Mouse (Mus musculus) hindbrain, embryonic 16.5 days (tissue): Measurements from ENCODE around the gene Tead3. TPM values are rescaled to one million over a fixed set of nuclear protein-coding genes. Genes with fewer than 3 reads are reported as not detected.

Experiments
- ATAC-seq: fragments of 200-750 bp; cut with Nextera tagmentation; 2 replicates; pipeline ENCODE4 v1.8.0; 2017; ENCODE audit warnings: moderate TSS enrichment, moderate library complexity
- H3K27ac ChIP-seq: fragments of 300-500 bp; sonication (generic); 2 replicates; pipeline ENCODE4 v1.5.1; 2014; ENCODE audit warnings: low read depth, mild to moderate bottlenecking, control low read depth, low read length, moderate library complexity
- H3K27me3 ChIP-seq: fragments of 300-500 bp; sonication (generic); replicated peaks from 2 replicates; pipeline ENCODE4 v1.6.1; 2014; ENCODE audit warnings: low read length; ENCODE audit not compliant: control insufficient read depth, insufficient read depth
- H3K36me3 ChIP-seq: fragments of 300-500 bp; sonication (generic); 2 replicates; pipeline ENCODE4 v1.6.1; 2014; ENCODE audit warnings: mild to moderate bottlenecking, low read length, moderate library complexity, mixed read lengths; ENCODE audit not compliant: control insufficient read depth, insufficient read depth
- H3K4me1 ChIP-seq: fragments of 300-500 bp; sonication (generic); 2 replicates; pipeline ENCODE4 v1.6.1; 2014; ENCODE audit warnings: low read depth, low read length; ENCODE audit not compliant: control insufficient read depth, insufficient read depth
- H3K4me2 ChIP-seq: fragments of 300-500 bp; sonication (generic); 2 replicates; pipeline ENCODE4 v1.6.1; 2014; ENCODE audit warnings: mild to moderate bottlenecking, low read length, control low read depth, moderate library complexity
- H3K4me3 ChIP-seq: fragments of 300-500 bp; sonication (generic); 2 replicates; pipeline ENCODE4 v1.5.1; 2014; ENCODE audit warnings: mild to moderate bottlenecking, low read length, control low read depth, moderate library complexity
- H3K9ac ChIP-seq: fragments of 300-500 bp; sonication (generic); 2 replicates; pipeline ENCODE4 v1.6.1; 2014; ENCODE audit warnings: low read depth, mild to moderate bottlenecking, control low read depth, low read length, moderate library complexity
- H3K9me3 ChIP-seq: fragments of 300-500 bp; sonication (generic); 2 replicates; pipeline ENCODE4 v1.6.1; 2014; ENCODE audit warnings: mild to moderate bottlenecking, low read length, moderate library complexity; ENCODE audit not compliant: control insufficient read depth
- WGBS: fragments of 180-500 bp; shearing (Covaris S2); extraction: QIAGEN DNeasy Blood & Tissue Kit; methylation state at CpG from one replicate; pipeline ENCODE4 v1.1.7; 2014; 5-methylcytosine and 5-hydroxymethylcytosine counted together
- polyA plus RNA-seq: library from polyadenylated mRNA; unstranded; fragments of >200 nt; fragmentation: Nextera tagmentation; extraction: Ambion mirVana; gene quantifications from 2 replicates; pipeline ENCODE4 v1.2.1, GENCODE M21; 2015

Gene Tead3
- polyA plus RNA-seq, 1 experiment from 2014 or later, result 1.4 TPM

DNA sequence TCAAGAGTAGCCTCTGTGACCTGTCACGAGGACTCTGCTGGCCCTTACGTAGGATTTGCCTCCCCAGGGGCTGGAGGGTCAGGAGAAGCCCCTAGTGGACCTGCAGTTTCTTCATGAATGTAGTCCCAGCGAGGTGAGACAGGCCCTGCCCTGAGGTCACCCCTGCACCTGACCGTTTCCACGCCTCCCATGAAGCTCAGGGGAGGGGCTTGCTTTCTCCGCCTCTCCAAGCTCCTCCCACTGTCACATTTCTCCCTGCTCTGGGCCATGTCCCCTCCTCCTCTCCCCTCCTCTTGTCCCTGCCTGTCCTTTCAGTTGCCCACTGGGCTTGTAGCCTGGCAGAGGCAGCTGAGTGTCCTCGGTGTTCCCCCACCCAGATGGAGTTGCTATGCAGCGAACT lies 33.5 kb downstream of the Tead3 start:
- H3K36me3 ChIP-seq, result peaks cover 11% of the 10 kb centered on the region
- H3K9ac ChIP-seq, result no peak overlapping the region
- 51% methylated on average over 8 of the region's 8 CpGs for WGBS
- peaks cover 15% of the 10 kb centered on the region for H3K4me1 ChIP-seq
- no peaks in the 10 kb centered on the region for H3K9me3 ChIP-seq
- no peak overlapping the region for H3K27ac ChIP-seq
- no peak overlapping the region for H3K4me3 ChIP-seq
- no peak for ATAC-seq
- no peaks in the 10 kb centered on the region for H3K27me3 ChIP-seq
- no peak overlapping the region for H3K4me2 ChIP-seq

DNA sequence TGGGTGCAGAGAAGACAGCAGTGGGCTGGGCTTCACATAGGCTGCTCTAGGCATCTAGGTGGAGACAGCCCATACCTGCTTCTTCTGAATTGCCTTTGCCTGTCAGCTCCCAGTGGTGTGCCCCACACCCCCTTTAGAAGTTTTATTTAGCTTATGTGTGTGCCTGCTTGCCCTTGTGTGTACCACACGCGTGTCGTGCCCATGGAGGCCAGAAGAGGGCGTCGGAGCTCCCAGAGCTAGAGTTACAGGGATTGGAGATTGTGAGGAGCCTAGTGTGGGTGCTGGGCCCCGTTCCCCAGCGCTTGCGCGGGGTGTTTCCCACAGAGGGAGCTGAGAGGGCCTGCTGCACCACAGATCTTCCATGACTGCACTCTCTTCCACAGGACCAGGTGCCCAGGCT lies 34.1 kb downstream of the Tead3 start:
- H3K27me3 ChIP-seq, result no peaks in the 10 kb centered on the region
- H3K9me3 ChIP-seq, result no peaks in the 10 kb centered on the region
- no peak overlapping the region for H3K27ac ChIP-seq
- no peak for ATAC-seq
- 94% methylated on average over 9 of the region's 9 CpGs for WGBS
- H3K4me1 ChIP-seq, result peaks cover 15% of the 10 kb centered on the region
- H3K4me3 ChIP-seq, result no peak overlapping the region
- H3K9ac ChIP-seq, result no peak overlapping the region
- peaks cover 11% of the 10 kb centered on the region for H3K36me3 ChIP-seq
- no peak overlapping the region for H3K4me2 ChIP-seq

DNA sequence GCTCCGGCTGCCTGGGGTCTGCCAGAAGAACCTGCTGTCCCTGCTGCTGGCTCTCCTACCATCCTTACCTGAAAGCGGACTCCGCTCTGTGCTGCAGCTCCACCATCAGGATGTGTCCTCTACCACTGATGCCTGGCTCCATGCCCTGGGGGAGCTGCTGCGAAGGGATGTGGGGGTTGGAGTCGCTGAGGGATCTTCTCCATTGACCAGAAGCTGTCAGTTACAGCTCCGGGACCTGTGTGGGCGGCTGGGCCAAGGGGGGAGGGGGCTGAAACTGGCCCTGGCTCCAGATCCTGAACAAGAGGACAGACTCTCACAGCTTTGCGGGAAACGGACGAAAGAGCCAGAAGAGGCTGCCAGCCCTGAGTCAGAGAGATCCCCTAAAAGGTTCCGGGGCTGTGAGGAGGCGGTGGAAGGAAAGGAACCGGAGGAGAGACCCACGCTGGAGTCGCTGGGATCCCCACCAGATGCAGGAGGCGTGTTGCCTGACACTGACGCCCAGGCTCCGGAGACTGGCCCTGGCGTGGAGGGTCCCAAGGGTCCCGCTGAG lies 34.9 kb downstream of the Tead3 start:
- Histone ChIP-seq H3K4me3 (no peak overlapping the region), H3K36me3 (peaks cover 11% of the 10 kb centered on the region), H3K27ac (no peak overlapping the region), H3K4me2 (peak overlapping the region; percentile 5), H3K4me1 (peaks cover 15% of the 10 kb centered on the region), H3K27me3 (no peaks in the 10 kb centered on the region), H3K9me3 (no peaks in the 10 kb centered on the region), H3K9ac (no peak overlapping the region; the same call in 1 of the 2 replicates)
- WGBS, result 76% methylated on average over 20 of the region's 20 CpGs
- no peak for ATAC-seq

DNA sequence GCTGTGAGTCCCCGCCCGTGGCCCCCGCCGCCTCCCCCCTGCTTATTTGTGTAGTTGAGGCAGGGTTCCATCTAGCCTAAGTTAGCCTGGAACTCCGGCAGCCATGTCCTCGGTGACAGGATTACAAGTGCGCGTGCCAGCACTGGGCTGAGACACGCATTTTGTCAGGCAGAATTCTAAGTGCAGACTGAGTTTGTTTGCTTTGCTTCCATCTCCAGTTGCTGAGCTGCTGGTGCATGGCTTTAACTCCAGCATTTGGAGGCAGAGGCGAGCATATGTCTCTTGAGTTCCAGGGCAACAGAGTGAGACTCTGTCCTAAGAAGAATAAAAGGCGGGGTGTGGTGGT lies 36.8 kb downstream of the Tead3 start:
- H3K9ac ChIP-seq, result peak overlapping the region; percentile 80
- peaks cover 15% of the 10 kb centered on the region for H3K4me1 ChIP-seq
- H3K4me2 ChIP-seq, result peak overlapping the region; percentile 84
- H3K36me3 ChIP-seq, result peaks cover 11% of the 10 kb centered on the region
- H3K9me3 ChIP-seq, result no peaks in the 10 kb centered on the region
- ATAC-seq, result peak; percentile 1
- H3K27ac ChIP-seq, result peak overlapping the region; percentile 88
- WGBS, result 4% methylated on average over 10 of the region's 11 CpGs
- H3K4me3 ChIP-seq, result peak overlapping the region; percentile 60
- H3K27me3 ChIP-seq, result no peaks in the 10 kb centered on the region

DNA sequence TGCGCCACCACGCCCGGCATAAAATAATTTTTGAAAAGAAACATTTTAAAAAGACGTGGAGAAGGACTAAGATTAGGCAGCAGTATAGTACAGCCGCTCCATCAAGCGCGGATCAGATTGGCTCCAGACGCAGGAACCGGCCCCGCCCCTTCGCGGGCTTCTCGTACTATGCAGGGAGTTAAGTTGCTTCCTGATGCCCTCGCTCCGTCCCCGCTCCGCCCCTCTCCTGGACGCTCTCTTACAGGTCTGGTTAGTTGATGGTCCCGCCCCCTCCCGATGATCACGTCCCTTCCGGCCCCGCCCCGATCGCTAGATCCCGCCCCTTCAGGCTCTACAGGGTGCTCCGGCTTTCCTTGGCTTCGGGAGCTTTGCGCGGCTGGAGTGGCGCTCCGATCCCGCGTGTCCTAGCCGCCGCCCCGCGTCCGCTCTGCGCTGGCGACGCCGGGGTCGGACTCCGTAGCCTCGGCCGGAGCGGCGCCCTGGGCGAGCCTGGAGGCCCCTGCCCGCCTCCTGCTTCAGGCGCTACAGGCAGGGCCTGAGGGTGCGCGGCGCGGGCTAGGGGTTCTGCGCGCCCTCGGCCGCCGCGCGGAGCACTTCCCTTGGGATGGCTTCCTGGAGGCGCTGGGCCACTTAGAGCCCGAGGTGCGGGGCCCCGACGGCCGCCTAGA lies 37.3 kb downstream of the Tead3 start, which contains the start of gene Fance:
TSS of gene Fance (plus strand) at position 308 of the 668 bp plus-strand sequence.
- Histone ChIP-seq H3K4me3 (peak within 1 kb of the TSS; percentile 60), H3K27ac (peak within 1 kb of the TSS; percentile 88), H3K4me2 (peak within 1 kb of the TSS; percentile 84), H3K4me1 (peaks cover 15% of the 10 kb centered on the region), H3K9me3 (no peaks in the 10 kb centered on the region), H3K27me3 (no peaks in the 10 kb centered on the region), H3K36me3 (peaks cover 10% of the 10 kb centered on the region), H3K9ac (peak within 1 kb of the TSS; percentile 80)
- ATAC-seq, result peak; percentile 98
- WGBS, result under 1% methylated on average over 67 of the region's 69 CpGs

DNA sequence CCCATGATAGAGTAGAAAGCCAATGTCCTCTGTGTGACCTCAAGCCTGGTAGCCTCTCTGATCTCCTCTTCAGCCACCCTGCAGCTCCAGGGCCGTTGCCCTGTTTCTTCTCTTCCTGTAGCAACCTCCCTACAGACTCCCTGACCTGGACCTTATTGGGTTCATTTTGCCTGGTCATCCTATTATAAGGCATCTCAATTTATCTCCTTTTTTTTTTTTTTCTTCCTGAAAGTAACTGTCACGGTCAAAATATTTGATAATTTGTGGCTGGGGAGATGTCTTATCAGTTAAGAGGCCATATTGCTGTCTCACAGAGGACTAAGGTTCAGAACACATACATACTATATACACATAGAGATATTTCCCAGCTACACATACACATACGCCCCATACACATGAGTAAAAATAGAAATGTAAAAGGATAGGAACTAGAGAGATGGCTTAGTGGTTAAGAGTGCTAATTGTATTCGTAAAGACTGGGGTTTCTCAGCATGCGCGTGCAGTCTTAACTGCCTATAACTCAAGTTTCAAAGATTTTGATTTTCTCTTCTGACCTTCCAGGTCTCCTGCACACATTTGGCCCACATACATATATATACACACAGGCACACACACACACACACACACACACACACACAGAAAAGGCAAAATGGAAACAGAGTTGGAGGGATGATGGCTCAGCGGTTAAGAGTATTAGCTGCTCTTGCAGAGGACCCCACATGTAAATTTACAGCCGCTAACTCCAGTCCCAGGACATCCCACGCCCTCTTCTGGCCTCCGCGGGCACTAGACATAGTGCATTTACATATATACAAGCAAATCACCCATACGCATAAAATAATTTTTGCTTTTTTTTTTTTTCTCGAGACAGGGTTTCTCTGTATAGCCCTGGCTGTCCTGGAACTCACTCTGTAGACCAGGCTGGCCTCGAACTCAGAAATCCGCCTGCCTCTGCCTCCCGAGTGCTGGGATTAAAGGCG lies 38.1 kb downstream of the Tead3 start:
- 26% methylated on average over 17 of the region's 17 CpGs for WGBS
- Histone ChIP-seq H3K27ac (0 out of 2 replicates have a peak overlapping the region, but pooled peaks have one; percentile 23), H3K27me3 (no peaks in the 10 kb centered on the region), H3K9ac (peak overlapping the region; percentile 37; the same call in 1 of the 2 replicates), H3K4me2 (peak overlapping the region; percentile 53), H3K4me1 (peaks cover 15% of the 10 kb centered on the region), H3K9me3 (no peaks in the 10 kb centered on the region), H3K4me3 (peak overlapping the region; percentile 60), H3K36me3 (peaks cover 9% of the 10 kb centered on the region)
- peak; percentile 30 for ATAC-seq

DNA sequence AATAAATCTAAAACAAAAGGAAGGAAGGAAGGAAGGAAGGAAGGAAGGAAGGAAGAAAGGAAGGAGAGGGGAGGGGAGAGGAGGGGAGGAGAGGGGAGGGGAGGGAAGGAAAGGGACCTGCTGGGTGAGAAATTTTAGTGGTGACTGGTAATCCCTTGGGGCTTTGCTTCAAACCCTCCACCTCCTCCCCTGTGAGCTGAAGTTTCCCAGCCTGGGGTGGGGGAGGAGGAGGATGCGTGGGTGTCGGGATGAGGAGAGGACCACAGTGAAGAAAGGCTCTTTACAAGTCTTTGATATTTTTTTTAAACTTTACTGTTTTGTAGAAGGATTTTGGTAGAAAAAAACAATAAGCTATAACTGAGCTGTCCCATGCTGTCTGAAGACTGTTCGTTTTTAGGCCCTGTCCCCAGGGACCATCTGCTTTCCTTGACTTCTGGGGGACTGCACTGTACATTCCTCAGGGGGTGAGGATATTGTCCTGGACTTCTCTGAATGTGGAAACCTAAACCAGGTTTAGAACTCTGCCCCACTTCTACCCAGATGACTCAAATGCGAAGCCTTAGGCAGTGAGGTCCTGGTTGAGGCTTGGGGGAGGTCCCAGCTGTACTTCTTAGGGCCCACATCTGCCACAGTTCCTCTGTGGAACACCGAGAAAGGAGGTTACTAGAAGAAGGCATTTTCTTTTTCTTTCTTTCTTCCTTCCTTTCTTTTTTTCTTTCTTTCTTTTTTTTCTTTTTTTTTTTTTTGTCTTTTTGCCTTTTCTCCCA lies 39.1 kb downstream of the Tead3 start:
- no peak for ATAC-seq
- WGBS, result 75% methylated on average over 5 of the region's 5 CpGs
- H3K4me1 ChIP-seq, result peaks cover 15% of the 10 kb centered on the region

DNA sequence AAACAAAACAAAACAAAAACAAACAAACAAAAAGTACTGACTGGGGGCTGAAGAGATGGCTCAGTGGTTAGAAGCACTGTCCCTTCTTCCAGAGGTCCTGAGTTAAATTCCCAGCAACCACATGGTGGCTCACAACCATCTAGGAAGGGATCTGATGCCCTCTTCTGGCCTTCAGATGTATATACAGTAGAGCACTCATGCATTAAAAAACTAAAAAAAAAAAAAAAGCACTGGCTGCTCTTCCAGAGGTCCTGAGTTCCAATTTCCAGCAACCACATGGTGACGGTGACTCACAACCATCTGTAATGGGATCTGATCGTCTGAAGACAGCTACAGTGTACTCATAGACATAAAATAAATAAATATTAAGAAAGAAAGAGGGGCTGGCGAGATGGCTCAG lies 39.8 kb downstream of the Tead3 start:
- ATAC-seq, result no peak
- Histone ChIP-seq H3K4me1 (peaks cover 14% of the 10 kb centered on the region), H3K9ac (no peak overlapping the region), H3K36me3 (no peaks in the 10 kb centered on the region), H3K4me3 (no peak overlapping the region), H3K27me3 (no peaks in the 10 kb centered on the region), H3K4me2 (no peak overlapping the region), H3K9me3 (no peaks in the 10 kb centered on the region), H3K27ac (no peak overlapping the region)
- 83% methylated on average over 3 of the region's 3 CpGs for WGBS

More for the DNA sequence above, 39.1 kb downstream of the Tead3 start:
- Histone ChIP-seq H3K4me2 (no peak overlapping the region), H3K36me3 (0 out of 2 replicates have a peak, but pooled peaks cover 3% of the 10 kb centered on the region), H3K9ac (no peak overlapping the region), H3K27me3 (no peaks in the 10 kb centered on the region), H3K9me3 (no peaks in the 10 kb centered on the region), H3K27ac (no peak overlapping the region), H3K4me3 (no peak overlapping the region)
